Mouse (Mus musculus) right cerebral cortex, postnatal 36 days (tissue): Measurements from ENCODE around the gene Shisa5.

Experiments used
- DNase-seq, 2 experiments: peaks; one replicate each; pipeline ENCODE4 v3.0.0; 2022; ENCODE audit warnings: low spot score in 2 of 2, mixed read lengths in 1 of 2

The Shisa5 gene

DNA sequence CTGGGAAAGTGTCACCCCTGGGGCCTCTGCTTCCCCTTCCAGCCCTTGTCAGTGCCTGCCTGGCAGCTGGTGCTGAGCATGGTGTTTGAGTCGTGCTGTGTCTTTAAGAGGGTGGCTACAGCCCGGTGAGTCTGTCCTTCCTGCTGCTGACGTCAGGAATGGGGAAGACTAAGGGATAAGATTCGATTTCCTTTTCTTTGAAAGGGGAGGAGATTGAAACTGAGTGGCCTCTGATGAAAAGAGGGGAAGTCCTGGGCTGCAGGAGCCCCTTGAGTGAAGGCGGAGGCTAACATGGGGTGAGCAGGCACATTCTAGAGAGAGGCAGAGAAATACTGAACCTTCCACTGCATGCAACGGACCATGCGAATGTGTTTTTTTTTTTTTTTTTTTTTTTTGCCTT, 16.3 kb downstream of the Shisa5 start:
- DNase-seq, result peak; percentile 64 to 80

DNA sequence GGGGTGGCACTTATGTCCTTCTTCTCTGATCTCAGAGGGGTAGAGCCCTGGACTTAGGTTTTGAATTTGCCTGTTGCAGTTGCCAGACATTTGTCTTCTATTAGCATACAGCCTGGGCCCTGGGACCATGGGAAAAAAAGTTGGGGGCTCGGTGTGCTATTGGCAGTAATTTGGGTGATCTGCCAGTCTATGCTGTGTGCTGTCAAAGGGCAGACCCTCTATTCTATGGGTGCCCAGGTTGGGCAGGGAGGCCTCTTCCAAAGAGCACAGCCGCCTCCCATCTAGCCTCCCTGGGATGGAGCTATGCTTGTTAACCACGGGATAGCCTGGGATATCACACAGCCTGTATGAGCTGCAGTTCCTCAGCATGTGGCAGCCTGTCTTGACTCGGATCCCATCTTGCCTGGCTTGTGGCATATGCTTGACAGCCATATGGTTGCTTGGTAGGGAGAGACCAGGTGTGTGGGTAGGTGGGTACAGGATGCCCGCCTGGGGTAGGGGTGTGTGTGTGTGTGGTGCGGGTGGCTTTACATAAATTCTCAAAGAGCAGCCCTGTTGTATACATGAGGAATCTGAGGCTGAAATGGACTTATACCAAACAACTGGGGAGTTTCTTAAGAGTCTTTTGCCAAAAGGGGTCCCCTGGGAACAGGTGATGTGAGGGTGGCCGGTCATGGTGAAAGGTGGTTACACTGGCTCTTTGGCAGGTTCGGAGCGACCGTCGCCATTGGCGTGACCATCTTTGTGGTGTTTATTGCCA, 17.1 kb downstream of the Shisa5 start:
- DNase-seq, result no peak

DNA sequence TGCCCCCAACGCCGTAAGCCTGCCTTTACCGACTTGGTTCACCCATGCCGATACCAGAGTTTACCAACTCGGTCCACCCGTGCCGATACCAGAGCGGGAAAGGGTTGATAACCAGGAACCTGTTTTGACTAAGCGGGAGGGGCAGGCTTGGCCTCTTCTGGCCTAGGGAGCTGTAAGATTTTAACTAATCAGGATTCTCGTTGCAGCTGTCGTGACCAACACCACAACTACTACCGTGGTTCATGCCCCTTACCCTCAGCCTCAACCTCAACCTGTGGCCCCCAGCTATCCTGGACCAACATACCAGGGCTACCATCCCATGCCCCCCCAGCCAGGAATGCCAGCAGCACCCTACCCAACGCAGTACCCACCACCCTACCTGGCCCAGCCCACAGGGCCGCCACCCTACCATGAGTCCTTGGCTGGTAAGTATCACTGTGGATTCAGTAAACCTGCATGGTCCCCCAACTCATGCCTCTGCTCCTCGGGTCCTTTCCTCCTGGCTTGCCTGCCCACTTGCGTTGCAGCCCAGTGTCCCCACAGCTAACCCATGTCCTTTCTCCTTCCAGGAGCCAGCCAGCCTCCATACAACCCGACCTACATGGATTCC, 17.8 kb downstream of the Shisa5 start:
- no peak for DNase-seq

DNA sequence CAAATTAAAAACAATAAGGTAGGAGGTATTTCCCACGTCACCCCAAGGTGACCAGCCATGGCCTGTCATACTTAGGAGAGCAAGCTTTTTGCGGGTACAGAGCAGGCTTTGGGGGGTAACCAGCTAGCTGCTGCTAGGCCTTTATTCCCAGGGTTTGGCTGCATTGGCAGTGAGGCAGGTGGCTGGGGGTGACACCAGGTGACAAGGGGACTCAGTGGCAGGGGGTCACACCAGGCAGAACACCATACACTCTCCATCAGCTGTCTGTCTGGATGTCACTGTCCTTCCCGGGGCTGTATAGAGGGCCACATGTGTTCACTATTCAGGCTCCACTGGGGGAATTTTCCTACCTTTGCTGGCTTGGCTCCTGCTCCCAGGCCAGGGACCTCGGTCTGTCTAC, 18.6 kb downstream of the Shisa5 start:
- DNase-seq, result no peak

DNA sequence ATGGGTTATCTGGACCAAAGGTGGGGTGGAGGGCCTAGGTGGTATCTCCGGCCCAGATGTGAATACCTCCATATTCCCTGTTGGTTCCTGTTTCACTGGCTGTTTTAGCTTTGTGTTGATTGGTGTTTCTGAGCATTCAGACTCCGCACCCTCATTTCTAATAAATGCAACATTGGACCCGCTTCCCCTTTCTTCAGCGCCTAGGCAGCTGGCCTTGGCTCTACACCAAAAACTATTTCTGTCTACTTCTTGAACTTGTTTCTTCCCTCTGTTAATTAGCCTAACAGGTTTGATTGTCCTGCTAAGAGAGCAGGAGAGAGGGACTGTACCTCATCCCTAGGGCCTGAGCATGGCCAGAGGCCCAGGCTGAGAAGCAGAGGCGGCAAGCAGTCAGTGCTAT, 19.2 kb downstream of the Shisa5 start:
- DNase-seq, result no peak

DNA sequence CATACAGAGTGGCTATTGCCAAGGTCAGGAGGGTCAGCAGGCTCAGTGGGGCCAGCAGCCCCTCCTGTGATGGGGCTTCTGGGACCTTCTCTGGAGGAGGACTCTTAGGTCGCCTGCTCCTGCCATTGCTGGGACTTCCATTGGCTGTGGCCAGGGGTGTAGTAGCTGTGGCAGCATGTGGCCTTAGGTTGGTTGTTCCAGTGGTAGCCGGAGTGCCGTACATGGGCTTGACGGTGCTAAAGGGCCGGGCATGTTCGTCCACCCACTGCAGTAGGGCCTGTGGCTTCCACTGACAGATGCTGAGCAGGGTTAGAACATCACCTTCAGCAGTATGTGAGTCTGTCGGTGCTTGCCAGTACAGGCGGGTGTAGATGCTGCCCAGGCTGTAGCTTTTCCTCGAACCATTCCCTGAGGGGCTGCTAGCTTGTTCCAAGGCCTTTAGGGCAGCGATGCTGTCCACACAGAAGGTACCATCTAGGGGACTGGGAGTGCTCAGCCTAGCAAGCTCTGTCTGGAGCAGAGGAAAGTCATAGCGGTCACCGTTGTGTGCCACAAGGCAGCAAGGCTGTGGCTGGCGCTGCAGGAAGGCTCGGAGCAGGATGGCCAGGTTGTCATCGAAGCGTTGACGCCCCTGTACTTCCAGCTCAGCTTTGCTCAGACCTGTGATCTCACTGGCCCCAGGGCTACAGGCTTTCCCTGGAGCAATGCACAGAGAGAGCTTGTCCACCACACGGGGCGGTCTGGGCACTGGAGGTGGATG, 19.8 kb downstream of the Shisa5 start:
- no peak for DNase-seq

DNA sequence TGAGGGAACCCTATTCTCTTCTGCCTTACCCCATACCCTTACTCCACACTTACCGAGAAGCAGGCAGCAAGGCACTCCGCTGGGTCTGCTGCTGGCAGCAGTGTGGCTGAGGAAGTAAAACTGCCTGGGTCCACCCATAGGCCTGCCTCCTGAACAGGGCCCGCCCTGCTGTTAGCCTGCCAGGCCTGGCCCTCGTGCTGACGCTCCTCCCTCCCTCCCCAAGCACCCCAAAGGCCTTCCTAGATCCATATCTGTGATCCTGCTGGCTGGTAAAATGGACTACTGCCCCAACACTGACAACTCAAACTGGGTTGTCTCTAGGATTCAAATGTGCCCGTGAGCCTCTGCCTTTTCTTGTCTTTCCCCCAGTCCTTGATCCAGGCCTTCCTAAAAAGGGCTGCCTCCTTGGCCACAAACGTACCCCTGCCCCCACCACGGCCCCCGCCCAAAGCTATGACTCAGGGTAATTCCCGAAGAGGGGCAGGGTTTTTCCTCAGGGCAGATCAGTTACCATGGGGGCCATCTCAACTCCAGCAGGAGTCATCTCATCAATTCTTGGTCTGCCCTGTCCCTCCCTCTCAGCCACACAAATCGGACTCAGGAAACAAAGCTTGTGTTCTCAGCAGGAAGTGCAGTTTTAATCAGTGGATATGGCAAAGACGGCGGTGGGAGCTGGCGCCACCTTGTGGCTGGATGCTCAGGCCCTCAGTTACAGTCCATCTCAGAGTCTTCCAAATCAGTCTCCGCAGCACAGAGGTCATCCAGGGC, 21.0 kb downstream of the Shisa5 start, which contains the start of gene Trex1:
Trex1 (minus strand) TSS at position 599 of the 768 bp plus-strand sequence.
- DNase-seq, result peak; percentile 82 to 87

DNA sequence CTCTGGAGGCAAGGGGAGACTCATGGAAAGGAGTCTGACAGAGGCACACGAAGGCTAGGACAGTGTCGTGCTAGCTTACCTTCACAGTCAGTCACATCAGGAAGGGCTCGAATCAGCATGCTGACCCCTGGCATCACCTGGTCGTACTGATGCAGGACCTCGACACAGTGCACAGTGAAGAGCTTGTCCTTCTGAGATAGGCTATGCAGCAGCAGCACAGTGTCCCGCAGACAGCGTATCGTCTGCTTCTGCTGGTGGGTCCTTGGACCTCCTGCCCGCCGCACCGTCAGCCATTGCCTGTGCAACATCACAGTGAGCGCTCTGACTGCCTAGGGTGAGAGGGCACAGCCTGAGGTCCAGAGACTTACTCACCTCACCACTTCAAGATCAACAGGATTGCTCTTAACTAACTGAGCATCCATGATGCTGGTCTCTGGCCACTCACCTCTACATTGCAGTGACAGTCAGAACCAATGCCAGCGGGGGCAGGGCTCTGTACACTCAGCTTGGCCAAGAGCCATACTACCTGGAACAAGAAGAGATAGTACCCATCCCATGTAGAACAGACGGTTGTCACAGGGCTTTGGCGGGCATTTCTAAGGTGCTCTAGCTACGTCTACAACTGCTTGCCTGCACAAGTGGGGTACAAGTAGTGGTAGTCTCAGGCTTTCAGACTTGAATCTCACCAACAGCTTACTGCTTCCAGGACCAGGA, 22.0 kb downstream of the Shisa5 start:
- DNase-seq, result no peak

DNA sequence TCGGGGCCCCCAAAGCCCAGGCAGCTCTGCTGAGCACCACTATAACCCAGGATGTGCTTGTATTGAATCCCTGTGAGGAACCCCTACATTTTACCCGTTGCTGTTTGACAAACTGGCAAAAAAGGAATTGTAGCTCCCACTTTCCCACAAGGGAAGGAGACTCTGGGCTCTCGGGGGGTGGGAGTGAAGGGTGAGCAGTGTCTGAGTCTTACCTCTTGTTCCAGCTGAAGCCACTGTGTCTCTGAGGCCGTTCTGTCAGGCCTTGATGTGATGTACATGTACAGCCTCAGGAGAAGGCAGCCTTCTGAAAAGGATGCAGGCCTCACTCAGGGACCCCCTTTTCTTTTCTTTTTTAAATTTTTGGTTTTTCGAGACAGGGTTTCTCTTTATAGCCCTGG, 22.5 kb downstream of the Shisa5 start:
- no peak for DNase-seq

DNA sequence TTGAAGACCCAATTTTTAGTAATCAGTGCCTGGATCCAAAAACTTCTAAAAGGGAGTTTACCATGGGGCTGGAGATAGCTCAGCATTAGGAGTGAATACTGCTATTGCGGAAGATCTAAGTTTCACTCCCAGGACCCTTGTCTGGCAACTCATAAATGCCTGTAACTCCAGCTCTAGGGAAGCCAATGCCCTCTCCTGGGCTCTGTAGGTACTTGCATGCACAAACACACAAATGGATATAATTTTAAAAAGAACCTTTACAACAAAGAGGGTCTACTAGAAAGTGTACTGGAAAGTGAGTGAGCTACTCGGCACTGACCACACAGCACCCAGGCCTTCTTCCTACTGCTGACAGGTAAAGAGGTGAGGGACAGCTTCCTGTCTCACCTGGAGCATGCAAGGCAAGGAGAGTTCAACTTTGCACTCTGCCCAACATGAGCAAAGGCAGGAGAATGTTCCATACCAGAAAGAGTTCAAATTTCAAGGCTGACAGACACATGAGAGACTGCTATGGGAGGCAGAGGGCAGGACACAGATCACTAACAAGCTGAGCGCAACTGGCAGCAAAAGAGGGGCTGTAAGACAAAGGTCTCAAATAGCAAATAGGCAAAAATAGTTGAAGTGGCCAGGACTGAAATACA, 29.9 kb downstream of the Shisa5 start:
- DNase-seq, result no peak

DNA sequence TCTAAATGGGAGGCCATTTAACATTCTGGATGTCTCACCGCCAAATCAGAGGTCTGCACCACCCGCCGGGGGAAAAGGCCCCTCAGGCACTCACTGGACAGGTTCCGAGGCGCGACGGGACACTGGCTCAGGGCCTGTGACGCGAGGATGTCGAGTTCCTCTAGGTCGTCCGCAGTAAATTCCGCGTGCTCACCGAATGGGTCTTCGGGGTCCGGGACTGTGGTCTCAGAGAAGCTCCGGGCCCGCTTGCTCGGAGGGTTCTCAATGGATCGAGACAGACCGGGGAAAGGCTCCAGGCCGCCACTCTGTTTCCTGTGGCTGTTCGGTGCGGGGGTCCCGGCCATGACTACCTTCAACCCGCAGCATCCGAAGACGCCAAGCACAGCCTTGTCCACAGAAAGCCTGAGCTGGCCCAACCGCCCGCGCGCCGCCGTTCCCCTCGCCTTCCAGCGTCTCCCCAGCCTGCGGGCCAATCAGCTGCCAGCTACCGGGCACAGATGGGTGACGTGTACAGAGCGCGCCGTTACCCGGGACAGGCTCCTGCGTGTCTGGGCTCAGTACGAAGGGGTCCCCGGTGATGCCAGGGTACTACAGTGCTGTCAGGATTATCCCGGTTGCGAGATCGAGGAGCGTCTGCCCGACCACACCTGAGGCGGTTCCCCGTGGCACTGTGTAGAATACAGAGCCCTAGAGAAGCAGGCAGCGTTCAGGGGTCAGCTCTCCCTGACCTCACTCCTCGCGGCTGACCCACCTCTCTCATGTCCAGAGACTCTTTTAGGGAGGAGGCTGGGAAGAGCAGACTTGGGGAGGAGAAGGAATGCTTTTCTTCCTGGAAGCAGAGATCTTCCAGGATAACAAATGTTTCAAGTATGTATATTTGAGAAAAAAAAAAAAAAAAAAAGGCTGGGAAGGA, 35.6 kb downstream of the Shisa5 start, which contains the start of gene Atrip:
Atrip (minus strand) TSS at position 464 of the 913 bp plus-strand sequence.
- DNase-seq, result peak; percentile 93

DNA sequence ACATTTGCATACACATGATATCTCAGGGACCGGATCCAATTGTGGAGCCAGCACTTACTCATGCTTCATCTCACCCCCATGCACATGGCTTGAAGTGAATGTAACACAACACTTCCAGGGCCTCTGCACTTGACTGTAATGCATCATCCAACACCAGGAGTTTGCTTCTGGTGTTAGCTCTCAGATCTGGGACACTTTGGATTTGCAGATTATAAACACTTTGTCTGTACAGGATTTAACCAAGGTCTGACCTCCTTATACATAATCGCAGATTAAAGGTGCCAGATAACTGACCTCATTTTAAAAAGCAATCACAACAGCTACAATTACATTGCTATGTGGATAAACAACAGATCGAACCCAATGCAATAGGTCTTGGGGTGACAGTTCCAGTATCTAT, 42.2 kb downstream of the Shisa5 start:
- no peak for DNase-seq

DNA sequence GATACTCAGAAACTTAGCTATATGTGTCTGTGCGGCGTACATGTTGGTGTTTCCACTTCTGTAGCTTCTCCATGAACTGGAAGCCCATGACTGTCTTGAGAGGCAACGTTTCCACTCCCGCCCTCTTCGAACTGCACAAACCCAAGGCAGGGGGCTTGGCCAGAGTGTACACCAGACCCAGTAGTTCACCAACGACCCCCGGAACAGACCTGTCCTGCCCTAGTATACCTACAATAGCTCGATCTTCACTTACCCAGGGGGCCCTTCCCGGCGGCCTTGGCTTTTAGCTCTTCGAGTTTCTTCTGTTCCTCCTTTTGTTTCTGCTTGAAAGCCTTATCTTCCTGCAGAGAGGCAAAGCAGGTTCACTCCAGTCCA, 43.4 kb downstream of the Shisa5 start:
- DNase-seq, result no peak

DNA sequence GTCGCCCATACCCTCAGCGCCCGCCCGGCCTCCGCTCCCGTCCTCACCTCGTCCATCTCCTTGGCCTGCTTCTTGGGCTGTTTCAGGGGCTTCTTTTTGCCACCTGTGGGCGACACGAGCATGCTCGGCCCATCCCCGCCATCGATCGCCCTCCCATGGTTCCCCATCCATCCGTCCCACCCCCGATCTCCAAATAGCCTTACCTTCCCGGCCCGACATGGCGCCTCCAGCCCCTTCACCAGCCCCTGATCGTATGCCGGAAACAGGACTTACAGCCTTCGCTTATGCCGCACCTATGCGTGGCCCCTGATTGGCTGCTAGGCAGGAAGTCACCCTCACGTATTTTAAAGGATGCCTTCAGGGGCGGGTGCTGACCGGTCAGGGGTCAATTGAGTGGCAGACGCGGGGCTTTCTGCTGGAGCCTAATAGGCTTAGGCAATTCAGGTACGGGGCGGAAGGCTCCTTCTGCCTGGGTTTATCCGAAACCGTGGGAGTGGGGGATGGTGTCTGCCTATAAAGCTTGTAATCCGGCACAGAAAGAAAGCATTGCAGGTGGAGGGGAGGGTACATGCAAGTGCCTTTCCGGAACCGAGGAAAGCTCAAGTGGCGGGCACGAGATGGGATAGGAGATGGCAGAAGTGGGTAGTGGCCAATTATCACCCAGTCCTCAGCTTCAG, 43.9 kb downstream of the Shisa5 start, which contains the start of the genes Ccdc51 and Tma7:
Ccdc51 (plus strand) TSS at position 370 of the 677 bp plus-strand sequence.
Tma7 (minus strand) TSS at position 464 of the 677 bp plus-strand sequence.
- DNase-seq, result peak; percentile 89 to 91

DNA sequence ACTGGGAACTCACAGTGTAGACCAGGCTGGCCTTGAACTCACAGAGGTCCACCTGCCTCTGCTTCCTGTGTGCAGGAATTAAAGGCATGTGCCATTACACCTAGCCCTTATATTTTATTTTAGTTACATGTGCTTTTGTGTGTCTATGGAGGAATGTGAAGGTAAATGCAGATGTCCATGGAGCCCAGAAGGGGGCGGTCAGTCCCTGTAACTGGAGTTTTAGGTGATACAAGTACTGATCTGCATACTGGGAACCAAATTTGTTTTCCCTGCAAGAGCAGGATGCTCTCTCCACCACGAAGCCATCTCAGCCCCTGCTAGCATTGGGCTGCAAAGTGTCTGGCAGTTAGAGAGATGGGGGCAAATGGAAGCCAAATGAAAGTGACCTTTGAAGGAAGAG, 46.6 kb downstream of the Shisa5 start:
- DNase-seq, result no peak

DNA sequence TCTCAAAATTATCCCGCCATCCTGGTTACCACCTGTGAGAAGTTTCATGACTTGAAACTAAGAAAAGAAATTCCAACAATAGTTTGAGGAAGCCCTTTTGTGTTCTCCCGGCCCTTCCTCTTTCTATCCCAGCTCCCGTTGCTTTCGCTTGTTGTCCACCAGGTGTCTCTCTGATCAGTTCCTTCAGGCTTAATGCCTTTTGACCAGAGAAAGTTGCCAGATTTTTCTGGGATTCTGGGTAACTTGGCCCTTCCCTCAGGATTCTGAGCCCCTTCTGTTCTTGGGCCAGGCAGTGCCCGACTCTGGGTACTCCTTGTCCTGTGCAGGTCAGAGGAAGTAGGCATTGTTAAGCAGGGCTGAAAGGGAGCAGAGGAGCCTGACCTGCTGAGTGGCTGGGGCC, 49.6 kb downstream of the Shisa5 start:
- peak in 1 of 2 experiments; percentile 50 for DNase-seq

DNA sequence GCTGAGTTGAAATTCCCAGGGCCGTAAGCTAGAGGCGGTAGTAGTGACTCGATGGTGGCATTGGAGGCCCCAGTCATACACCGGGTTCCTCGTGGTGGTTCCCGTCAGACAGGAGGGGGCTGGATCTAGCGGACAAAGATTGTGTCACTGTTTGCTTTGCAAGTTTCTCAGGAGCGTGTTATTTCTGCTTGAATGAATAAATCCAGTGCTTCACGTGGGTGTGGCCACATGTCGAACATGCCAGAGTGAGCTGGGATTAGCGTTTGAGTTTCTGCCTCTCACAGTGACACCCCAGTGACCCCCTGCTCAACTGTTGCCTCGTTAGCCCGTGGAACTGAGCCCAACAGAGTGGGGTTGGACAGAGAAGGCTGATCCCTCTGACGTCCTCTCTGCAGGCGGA, 52.1 kb downstream of the Shisa5 start:
- DNase-seq, result peak in 1 of 2 experiments; percentile 27

DNA sequence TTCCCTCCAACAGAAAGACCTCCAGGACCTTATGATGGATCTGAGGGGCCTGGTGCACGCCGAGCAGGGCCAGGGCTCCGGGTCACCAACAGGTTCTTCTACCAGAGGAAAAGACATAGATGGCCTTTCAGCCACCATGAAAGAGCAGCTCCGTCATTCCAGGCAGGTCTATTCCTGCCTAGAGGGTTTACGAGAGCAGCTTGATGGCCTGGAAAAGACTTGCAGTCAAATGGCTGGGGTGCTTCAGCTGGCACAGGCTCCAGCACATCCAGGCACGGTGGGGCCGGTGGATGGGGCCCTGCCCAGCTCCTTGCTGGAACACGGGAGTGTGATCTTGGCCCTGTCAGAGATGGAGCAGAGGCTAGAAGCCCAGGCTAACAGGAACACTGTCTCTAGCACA, 53.4 kb downstream of the Shisa5 start:
- DNase-seq, result no peak

DNA sequence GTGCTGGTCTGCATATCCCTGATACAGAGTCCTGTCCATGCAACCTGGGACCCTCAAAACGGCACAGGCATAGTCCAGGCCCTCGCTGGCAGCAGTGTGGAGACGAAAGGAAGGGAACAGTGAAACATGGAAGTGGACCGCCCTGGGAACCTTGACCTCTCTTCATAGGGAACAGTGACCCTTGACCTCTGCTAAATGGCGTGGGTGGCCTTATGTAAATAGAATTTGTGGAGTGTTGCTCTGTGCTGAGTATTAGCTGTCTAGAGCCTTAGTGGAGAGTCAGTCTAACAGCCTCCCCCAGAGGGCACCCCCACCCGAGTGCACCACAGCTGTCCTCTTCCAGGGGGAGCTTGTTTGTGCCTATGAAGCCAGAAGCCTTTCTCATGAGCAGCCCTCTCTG, 54.4 kb downstream of the Shisa5 start:
- DNase-seq, result no peak
